Mouse (Mus musculus): ENCODE data around the gene Plxnb1. TPM values are rescaled to one million over a fixed set of nuclear protein-coding genes. Genes with fewer than 3 reads are reported as not detected.

Plxnb1 gene
- 1 to 10 TPM; 3.5 to 6.2 TPM for total RNA-seq (2021)
- long read RNA-seq, experiment 1, partial matches to known transcripts, result 1 of 2 reads
- long read RNA-seq, experiment 1, other reads (novel, unspliced or antisense), result 1 of 2 reads
- long read RNA-seq, experiment 2, partial matches to known transcripts, result 1 of 3 reads
- long read RNA-seq, experiment 2, other reads (novel, unspliced or antisense), result 2 of 3 reads

GRCm38 (mm10) chr9:109095137-109095982 lies at the start of gene Plxnb1:
Gene Plxnb1 (plus strand): TSS chr9:109095389.
- DNase-seq, result peak; percentile 62

DNA sequence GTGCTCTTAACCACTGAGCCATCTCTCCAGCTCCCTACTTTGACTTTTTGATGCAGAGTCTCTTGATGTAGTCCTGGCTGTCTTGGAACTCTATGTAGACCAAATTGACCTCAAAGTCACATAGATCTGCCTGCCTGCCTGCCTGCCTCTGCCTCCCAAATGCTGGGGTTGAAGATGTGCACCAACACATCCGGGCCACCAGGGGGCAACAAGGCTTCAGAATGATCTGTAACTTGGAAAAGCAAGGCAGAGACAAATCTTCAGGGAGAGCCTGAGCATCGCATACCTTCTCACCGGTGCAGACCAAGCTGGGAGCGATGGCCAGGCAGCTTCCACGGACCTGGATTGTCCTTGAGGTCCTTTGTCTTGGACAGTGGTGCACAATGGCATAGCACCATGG lies 48.9 kb upstream of the Plxnb1 start:
- DNase-seq, result peak; percentile 45

DNA sequence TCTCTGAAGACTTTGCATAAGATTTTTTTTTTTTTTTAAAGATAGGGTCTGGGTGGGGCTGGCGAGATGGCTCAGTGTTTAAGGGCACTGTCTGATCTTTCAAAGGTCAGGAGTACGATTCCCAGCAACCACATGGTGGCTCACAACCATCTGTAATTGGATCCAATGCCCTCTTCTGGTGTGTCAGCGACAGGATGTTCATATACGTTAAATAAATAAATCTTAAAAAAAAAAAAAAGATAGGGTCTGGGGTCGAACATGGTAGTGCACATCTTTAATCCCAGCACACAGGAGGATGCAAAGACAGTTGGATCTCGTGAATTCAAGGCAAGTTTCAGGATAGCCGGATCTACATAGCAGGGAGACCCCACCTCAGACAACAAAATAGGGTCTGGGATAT lies 45.9 kb upstream of the Plxnb1 start:
- DNase-seq, result no peak

- DNase-seq, result no peak
Measured at GRCm38 (mm10) chr9:109049996-109050673, 45.1 kb upstream of the Plxnb1 start.

- DNase-seq, result no peak
Measured at GRCm38 (mm10) chr9:109050674-109050997, 44.6 kb upstream of the Plxnb1 start.

DNA sequence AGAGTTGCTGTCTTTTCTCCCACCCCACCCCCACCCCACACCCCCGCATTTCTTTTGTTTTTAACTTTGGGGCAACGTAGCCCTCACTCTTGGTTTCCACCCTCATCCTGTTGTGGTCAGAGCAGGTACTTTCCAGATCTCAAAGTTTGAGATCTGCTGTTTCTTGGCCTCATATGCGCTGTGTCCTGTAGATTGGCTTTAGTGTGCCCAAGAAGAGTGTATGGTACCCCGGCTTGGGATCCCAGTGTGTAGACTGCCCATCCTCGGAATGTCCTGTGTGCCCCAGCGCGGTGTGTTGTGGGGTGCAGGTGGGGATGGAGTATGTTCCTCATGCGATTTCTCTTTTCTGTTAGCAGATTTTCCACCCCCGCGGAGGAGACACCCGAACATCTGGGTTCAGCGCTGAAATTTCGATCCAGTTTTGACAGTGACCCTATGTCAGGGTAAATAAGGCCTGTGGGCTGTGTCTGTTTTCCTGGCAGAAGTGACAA lies 44.1 kb upstream of the Plxnb1 start:
- no peak for DNase-seq

GRCm38 (mm10) chr9:109051651-109052489 lies 43.3 kb upstream of the Plxnb1 start:
- no peak for DNase-seq

GRCm38 (mm10) chr9:109052490-109053260 lies 42.5 kb upstream of the Plxnb1 start:
- DNase-seq, result no peak

GRCm38 (mm10) chr9:109053366-109053765 lies 41.8 kb upstream of the Plxnb1 start:
- no peak for DNase-seq

DNA sequence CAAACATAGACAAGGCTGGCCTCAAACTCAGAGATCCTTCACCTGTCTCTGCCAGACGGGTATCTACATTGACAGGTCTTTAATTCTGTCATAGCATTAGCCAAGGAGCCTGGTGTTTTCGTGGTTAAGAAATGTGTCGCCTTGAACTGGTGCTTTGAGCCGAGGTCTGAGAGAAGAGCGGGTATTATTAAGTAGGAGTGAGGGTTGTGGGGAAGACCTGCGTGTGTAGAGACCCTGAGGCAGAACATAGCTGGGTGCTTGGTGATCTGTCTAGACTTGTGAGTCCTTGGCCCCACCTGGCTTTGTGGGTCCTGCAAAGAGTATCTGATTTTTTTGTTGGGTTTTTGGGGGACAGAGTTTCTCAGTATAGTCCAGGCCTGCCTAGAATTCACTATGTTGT lies 41.3 kb upstream of the Plxnb1 start:
- DNase-seq, result no peak

- DNase-seq, result peak; percentile 43
Measured at GRCm38 (mm10) chr9:109054712-109055111, 40.5 kb upstream of the Plxnb1 start.

DNA sequence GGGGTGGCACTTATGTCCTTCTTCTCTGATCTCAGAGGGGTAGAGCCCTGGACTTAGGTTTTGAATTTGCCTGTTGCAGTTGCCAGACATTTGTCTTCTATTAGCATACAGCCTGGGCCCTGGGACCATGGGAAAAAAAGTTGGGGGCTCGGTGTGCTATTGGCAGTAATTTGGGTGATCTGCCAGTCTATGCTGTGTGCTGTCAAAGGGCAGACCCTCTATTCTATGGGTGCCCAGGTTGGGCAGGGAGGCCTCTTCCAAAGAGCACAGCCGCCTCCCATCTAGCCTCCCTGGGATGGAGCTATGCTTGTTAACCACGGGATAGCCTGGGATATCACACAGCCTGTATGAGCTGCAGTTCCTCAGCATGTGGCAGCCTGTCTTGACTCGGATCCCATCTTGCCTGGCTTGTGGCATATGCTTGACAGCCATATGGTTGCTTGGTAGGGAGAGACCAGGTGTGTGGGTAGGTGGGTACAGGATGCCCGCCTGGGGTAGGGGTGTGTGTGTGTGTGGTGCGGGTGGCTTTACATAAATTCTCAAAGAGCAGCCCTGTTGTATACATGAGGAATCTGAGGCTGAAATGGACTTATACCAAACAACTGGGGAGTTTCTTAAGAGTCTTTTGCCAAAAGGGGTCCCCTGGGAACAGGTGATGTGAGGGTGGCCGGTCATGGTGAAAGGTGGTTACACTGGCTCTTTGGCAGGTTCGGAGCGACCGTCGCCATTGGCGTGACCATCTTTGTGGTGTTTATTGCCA lies 39.7 kb upstream of the Plxnb1 start:
- DNase-seq, result no peak

DNA sequence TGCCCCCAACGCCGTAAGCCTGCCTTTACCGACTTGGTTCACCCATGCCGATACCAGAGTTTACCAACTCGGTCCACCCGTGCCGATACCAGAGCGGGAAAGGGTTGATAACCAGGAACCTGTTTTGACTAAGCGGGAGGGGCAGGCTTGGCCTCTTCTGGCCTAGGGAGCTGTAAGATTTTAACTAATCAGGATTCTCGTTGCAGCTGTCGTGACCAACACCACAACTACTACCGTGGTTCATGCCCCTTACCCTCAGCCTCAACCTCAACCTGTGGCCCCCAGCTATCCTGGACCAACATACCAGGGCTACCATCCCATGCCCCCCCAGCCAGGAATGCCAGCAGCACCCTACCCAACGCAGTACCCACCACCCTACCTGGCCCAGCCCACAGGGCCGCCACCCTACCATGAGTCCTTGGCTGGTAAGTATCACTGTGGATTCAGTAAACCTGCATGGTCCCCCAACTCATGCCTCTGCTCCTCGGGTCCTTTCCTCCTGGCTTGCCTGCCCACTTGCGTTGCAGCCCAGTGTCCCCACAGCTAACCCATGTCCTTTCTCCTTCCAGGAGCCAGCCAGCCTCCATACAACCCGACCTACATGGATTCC lies 39.0 kb upstream of the Plxnb1 start:
- DNase-seq, result no peak

DNA sequence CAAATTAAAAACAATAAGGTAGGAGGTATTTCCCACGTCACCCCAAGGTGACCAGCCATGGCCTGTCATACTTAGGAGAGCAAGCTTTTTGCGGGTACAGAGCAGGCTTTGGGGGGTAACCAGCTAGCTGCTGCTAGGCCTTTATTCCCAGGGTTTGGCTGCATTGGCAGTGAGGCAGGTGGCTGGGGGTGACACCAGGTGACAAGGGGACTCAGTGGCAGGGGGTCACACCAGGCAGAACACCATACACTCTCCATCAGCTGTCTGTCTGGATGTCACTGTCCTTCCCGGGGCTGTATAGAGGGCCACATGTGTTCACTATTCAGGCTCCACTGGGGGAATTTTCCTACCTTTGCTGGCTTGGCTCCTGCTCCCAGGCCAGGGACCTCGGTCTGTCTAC lies 38.3 kb upstream of the Plxnb1 start:
- DNase-seq, result no peak

DNA sequence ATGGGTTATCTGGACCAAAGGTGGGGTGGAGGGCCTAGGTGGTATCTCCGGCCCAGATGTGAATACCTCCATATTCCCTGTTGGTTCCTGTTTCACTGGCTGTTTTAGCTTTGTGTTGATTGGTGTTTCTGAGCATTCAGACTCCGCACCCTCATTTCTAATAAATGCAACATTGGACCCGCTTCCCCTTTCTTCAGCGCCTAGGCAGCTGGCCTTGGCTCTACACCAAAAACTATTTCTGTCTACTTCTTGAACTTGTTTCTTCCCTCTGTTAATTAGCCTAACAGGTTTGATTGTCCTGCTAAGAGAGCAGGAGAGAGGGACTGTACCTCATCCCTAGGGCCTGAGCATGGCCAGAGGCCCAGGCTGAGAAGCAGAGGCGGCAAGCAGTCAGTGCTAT lies 37.6 kb upstream of the Plxnb1 start:
- no peak for DNase-seq

- no peak for DNase-seq
Measured at GRCm38 (mm10) chr9:109058006-109058765, 37.0 kb upstream of the Plxnb1 start.

GRCm38 (mm10) chr9:109059136-109059903 lies 35.9 kb upstream of the Plxnb1 start, which contains the start of gene Trex1:
Gene Trex1 (minus strand): TSS chr9:109059734.
- peak; percentile 89 for DNase-seq

GRCm38 (mm10) chr9:109060184-109060897 lies 34.8 kb upstream of the Plxnb1 start:
- DNase-seq, result no peak
